Mouse (Mus musculus): Measurements from ENCODE around the gene Pde4d.
A peak's percentile ranks its signal among the peaks of the same experiment; 100 is the strongest.

Gene Pde4d

DNA sequence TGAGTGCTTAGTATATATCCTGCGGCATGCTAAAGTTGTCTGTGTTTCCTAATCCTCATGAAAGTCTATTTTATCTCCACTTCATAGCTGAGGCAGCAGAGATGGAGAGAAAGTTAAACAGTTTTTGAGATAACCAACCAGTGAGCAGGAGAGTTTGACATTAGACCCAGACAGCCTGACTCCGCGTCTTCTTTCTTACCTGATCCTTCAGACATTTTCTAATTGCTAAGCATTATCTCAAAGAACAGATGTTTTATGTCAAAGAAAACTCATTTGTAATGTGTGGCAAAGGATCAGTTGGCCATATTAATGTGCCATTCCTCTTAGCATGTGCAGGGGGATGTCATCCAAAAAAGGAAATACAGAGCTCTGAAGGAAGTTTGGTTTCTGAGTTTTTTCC lies 1227.9 kb downstream of the Pde4d start:
- no peak for DNase-seq

DNA sequence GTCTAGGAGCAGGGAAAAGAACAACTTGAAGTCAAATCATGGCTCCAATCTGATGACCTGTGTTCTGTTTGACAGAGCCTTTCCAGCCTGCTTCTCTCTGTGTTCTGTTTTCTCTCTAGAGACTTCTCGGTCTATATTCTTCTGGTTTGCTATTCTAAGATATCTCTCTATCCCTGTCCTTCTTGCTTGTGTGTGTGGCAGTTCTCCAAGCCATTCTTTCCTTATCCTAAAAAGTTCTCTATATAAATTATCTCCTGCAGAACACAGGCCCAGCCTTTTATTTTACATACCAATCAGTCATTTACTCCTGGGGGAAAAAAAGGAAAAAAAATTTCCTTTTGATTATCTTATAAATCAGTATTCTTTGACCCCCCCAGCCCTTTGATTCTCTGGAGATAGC lies 1229.2 kb downstream of the Pde4d start:
- no peak for DNase-seq

DNA sequence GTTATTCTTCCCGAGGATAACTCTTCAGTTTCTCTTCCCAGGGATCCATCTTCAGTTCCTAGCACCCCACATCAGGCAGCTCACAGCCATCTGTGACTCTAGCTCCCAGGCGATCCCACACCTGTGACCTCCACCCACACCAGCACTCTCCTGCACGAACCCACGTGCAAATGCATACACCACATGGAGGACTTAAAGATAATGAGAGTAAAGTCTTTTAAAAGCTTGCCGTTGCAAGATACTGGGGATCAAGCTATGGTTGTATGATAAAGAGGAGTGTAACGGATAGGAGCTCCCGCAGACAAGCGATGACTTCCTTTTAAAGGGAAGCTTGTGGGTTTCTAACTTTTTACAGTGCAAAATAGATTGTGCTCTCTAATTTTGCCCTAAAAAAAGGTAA lies 1230.5 kb downstream of the Pde4d start:
- no peak for DNase-seq

DNA sequence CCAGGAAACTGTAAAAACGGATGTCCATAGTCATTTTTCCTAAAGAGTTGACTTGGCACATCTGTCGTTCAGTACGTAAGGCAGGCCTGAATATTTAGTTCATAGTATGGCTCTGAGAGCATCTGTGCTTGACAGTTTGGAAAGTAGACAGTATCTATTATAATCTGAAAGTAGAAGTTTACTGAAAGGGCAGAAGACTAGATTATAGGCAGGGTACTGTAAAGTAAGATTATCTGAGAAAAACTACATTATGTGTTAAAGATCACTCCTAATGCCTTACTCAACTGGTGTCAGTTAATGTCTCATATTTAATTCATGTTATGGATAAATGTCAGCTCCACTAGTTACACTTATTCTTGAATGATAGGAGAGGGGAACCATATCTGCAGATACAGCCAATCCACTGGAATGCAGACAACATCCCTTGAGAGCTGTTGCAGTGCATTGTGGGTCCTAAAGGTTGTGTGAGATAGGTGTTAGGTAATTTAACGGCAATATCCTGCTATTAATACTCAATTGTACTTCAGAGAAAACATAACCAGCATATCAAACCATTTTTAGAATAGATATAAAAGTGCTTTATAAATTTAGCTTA lies 1232.0 kb downstream of the Pde4d start:
- no peak for DNase-seq

DNA sequence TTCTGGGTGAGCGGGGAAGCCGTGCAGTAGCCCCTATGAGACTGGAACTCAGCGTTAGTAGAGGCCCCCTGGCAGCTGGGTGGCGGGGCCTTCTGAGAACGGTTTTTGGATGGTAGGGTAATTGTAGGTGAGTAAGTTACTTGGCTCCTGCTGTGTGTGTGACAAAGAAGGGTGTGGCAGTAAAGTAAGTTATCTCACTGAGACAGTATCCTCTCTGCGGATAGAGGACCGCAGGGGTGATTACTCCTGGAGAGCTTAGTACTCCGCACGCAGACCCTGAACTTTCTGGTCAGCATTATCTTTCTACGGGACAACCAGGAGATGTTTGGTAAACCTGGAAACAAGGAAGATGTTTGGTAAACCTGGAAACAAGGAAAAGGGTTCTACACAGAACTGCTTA lies 1233.3 kb downstream of the Pde4d start:
- DNase-seq, result no peak

DNA sequence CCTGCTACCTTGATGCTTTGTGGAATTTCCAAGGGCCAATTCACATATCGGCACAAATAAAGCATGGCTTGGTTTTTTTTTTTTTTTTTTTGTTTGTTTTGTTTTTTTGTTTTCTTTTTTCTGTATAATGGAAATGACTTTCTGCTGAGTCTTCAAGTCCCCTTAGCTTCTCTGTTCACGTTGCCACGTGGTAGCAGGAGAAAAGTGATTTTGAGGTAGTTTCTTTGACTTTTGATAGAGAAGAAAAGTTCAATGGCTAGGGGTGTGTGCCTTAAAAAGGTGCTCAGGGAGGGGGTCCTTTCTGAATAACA lies 1235.2 kb downstream of the Pde4d start:
- DNase-seq, result no peak

DNA sequence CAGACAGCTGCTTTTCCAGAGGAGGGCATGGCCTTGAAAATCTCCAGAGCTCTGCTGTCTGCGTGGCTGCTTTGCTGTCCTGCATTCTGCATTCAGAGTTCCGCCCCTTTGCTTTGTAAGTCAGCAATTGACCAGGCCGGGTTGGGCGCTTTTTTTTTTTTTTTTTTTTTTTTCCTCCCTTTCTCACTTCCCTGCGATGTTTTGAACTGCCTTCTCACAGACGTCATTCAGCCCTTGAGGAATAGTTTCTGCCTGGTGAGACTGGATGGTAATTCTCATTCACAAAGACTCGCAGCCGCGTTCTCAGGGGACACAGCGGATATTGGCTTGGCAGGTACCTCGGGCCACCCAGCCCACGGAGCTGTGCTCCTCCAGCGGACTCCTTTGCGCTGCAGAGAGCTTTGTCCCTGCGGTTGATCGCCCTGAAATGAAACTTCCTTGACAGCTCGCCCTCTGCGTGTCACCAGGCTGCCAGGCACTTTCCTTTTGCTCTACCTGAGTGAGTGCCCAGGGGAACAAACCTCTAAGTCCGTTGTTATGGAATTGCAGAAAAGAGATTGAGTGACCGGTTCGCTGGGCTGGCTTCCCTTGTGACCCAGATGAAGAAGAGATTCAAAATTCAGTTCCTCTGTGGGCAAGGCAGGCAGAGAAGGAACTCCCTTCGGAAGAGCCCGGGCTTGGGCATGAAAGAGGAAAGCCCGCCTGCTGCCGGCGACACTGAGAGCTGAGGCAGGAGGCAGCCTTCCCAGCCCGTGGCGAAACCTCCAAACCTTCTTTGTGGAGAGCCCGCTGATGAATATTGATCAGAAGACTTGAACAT lies 1235.8 kb downstream of the Pde4d start:
- DNase-seq, result peak; percentile 62

DNA sequence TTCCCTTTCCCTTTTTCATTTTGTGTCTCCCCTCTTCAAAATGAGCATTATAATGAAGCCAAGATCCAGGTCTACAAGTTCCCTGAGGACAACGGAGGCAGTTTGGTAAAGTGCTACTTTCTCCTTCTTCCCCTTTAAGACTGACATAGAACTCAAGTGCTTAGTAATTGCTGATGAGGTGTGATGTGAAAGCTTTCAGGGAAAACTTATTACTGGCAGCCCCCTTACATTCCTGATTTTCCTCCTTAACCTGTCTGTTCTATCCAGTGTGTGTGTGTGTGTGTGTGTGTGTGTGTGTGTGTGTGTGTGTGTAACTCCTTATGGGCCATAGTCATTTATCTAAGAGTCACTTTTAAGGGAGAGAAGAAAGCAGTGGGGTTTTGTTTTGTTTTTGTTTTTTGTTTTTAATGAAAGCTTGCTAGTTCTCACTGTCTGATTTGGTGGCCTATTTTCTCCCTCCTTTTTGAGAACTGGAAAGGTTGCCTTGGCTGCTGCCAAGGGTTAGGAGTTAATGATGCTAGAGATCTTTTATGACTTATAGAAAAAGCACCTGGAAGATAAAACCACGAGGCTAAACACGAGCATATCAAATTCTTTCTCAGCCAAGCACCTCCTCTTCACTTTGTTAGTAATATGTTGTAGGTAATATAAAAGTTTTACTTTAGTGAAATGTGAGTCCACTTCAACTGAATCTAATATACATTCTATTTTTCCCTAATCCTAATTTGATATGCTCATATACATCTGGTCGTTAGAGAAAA lies 1236.5 kb downstream of the Pde4d start:
- no peak for DNase-seq

DNA sequence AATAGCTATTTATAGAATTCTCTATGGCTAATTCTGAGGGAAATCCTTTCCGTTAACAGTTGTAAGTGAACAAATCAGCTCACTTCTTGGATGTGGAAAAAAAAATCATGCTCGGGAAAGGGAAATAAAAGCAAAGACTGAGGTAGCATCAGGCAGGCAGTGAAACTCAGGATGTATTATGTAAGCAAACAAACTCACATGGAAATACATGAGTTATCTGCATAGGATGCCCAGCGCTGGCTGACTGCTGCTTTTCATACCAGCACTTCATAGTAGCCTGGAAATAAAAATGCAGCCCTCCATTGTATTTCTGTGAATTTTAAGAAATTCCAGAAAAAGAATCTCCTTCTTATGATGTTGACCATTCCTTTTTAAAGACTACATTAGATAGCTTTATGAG lies 1237.2 kb downstream of the Pde4d start:
- no peak for DNase-seq

DNA sequence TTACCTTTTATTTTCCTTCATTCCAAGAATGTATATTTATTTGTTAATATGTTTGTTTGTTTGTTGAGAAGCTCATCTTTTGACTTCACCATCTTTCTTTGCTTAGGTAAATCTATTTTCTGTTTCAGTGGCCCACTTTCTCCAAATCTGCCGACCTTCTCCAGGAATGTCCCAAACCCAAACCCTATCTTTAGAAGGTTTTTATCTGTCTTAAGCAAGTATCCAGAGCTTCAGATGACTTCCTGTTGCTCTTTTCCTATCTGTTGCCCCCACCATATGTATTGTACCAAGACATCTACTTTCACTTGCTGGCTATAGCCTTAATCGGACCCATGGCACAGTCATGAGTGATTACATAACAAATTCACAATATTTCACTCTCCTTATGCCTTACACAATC lies 1238.4 kb downstream of the Pde4d start:
- DNase-seq, result no peak

DNA sequence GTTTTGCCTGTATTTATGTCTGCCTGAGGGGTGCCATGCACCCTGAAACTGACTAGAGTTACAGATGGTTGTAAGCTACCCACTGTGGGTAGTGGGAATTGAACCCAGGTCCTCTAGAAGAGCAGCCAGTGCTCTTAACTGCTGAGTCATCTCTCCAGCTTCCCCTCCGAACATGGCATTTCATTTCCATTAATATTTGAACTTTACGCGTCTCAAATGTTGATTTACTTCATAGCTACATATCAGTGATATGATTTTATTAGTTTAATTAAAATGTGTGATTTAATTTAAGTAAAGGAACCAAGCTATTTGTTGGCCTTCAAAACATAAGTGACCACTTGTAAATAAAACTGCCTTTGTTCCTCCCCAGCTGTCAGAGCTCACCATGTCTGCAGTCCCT lies 1239.4 kb downstream of the Pde4d start:
- no peak for DNase-seq

DNA sequence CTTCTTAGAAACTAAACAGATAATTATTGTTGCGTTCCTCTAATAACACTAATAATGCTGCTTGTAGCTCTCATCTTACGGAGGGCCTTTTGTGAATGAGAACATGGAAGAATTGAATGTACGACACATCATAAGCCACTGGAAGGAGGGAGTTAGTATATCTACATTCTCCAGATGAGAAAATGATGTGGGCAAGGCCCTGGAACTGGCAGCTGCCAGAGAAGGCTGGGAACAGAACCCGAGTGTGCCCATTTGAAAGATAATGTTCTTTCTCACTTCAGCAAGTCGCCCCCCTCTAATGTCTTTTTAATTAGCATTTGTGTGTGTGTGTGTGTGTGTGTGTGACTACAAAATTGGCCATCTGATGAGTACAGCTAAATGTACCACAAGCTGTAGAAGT lies 1240.8 kb downstream of the Pde4d start:
- no peak for DNase-seq

DNA sequence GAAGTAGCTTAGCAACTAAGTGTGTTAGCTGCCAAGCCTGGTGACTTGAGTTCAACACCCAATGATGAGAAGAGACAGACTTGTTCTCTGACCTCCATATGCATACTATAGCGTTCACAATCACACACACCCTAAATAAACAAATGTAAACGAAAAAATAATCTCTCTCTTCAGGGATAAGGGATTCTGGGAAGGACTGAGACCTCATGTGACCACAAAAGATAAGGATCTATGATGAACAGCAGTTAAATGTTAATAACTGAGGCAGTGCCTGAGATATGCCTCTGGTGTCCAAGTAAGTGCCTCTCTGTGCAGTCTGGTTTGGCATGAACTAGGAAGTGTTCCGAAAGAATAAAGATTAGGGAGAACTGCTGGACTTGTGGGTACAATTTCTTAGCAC lies 1243.1 kb downstream of the Pde4d start:
- DNase-seq, result no peak

DNA sequence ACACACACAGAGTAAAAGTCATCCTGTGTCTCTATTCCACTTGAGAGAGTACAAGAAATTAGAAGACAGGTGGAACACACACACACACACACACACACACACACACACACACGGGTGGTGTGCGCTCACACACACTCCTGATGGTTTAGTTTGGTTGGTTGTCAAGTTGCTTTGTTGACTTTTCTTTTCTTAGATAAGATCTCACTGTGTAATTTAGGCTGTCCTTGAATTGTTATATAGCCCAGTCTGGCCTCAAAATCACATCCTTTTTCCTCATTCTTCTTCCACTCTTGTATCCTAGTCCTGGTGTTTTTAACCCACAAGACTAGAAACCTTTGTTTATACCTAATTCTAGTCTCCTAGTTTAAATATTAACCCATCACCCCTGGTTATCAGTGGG lies 1244.0 kb downstream of the Pde4d start:
- DNase-seq, result no peak

DNA sequence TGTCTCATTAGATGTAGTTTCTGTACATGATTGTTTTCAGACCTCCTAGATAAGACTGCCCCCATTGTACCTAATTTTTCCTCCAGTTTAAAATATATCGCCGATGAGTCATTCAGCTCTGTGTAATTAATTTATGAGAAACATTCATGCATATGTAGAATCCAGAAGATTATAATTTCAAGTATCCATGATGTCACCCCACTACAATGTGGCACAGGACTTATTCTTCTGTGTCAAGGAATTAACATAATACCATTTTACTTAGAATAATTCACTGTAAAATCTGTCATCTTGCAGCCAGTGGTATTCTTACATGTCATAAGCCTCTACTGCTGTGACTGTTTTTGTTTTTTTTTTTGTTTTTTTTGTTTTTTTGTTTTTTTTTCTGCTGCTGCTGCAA lies 1244.5 kb downstream of the Pde4d start:
- no peak for DNase-seq

DNA sequence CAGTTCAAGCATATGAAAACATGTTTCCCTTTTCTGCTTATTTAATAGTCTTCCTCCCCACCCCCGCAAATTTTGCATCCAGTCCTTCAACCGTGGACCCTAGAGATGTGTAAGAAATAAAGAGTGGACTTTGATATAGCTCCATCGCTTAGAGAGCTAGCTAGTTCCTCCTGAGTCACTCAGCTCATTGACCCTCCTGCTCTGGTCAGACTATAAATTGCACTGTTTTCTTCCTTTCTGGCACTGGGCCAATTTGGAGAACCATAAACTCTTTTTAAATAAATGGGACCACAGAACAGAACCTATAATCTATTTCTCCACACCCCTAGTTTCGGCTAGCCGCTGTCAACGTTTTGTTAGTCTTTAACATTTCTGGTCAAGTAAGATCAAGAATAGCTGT lies 1245.3 kb downstream of the Pde4d start:
- no peak for DNase-seq

DNA sequence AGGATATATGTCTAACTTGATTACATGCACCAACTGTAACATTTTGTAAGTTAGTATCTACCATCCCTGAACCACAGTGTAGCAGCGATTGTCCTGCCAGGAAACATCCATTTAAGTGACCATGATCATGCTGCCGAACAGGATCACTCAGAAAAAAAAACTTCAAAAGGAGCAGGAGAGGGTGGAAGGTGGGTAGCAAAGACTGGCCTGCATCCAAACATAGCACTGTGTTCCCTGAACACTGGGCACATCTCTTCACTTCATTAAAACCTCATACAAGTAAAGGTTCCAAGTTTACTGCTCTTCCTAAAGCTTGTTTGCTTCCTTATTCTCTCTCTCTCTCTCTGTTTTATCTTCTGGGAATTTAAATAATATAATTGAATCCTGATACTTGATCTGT lies 1256.4 kb downstream of the Pde4d start:
- no peak for DNase-seq

DNA sequence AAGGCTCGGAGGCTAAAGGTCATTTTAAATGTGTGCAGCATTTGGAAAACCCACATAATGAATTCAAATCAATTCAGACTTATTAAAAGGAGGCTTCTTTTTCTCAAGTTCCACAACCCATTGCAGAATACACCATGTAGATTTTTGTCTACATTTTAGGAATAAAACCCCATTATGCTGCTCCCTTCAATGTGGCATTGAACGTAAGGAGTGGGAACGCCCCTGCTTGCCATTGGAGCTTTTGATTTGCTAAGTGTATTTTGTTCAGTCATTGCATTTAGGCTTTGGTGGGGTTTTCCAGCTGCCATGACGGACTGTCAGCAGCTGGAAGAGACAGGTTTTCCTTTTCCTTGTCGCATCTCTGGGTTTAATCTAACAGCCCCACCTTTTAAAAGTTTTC lies 1256.8 kb downstream of the Pde4d start:
- DNase-seq, result no peak

DNA sequence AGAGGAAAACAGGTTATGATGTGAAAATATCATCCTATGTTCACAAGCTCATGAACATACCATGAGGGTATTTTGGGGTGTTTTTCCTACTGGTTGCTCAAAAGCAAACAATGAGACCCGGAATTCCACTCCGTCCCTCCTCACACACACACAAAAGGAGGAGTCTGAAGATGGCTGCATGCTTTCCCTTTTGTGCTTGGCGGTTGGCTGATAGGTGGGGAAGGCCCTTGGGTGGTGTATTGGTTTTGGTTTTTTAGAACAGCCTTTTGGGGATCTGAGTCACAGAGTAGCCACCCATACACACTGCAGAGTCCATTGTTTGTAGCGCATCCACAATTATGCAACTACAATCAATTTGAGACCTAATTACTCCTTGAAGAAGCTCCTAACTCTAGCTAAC lies 1257.4 kb downstream of the Pde4d start:
- DNase-seq, result no peak

DNA sequence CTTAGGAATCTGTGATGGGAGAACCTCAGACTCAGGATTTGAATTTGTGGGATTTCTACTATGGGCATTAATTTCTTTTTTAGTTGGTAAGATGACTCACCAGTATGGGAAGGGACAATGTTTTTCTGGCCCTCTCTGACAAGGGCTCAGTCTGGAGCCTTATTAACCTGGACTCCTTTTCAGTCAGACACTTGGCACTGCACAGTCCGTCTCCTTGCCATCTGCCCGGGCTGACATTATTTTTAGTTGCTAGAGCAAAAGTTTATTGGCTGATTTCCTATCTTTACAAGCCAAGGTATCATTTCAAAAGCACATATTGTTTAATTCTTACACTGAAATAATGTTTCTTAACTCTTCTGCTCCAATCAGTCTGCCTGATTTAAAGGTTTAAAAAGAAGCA lies 1258.6 kb downstream of the Pde4d start:
- DNase-seq, result no peak

DNA sequence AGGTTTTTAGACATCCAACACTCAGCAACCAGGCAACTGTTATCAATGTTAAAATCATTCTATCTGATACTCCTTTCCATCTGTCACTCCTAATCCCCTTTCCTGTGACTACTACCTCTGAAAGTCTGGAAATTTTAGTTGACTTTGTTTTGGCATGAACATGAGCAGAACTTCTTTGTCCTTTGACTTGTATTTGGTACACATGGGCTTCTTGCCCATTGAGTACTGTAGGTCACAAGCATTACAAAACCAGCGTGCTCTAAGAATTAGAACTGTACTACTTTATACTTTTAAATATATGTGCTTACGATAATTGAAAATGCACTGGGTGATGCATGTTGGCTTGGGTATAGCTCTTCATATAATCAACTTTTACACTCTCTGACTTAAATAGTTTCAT lies 1264.8 kb downstream of the Pde4d start:
- no peak for DNase-seq

DNA sequence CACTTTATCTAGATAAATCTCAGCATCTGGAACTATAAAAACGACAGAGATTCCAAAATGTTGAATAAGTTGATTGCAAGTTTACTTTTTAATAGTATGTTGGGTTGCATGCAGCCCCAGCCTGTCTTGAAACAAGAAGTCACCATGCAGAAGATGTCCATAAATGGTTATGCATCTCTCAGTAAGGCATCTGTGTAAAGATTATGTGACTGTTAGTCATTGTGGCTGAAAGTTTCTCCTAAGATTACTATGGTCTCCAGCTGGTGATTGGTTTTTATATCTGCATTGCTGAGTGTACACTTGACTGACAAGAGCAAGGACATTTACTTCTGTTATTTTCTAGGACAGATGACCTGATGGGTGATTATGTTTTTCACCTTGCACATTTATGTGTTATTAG lies 1265.6 kb downstream of the Pde4d start:
- DNase-seq, result no peak

DNA sequence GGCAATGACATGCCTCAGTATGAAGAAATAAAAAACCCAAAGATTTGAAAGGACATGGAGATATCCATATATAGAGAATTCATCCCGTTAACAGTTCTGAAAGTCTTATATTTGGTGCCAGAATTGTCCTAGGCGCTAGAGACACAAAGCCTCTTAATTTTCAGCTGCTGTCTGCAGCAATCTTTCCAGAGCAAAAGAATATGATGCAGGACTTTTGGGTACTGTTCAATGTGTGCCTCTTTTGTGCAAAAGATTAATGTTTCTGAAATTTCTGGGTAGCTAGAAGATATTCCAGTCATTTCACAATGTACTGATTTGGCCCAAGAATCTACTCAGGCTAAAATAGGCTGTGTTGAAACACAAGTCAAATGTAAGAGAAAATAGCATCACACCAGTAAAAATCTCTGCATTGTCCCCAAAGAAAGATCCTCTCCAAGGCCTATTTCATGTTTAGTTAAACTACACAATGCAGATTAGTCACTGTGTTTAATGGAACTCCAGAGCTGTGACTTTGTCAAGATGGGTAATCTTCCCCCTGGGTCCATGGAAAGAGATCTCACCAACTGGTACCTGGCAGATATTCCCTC lies 1270.5 kb downstream of the Pde4d start:
- no peak for DNase-seq
